Mouse (Mus musculus): ENCODE data around the gene Dst.

DNA sequence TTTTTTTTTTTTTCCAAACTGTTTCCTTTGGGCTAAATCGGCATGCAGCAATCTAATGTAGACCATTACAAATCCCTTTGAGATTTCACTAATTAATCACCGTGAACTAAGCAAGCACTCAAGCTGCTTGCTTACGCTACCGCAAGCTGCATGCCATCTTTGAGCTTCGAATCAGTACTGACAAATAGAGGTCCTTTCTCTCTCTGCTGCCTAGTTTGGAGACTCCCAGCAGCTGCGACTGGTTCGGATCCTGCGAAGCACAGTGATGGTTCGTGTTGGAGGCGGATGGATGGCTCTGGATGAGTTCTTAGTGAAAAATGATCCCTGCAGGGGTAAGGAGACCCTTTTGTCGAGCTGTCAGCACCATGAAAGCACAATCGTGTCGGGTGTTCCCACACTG, 391.5 kb downstream of the Dst start:
- TF ChIP-seq CTCF (IDR thresholded peaks at IDR 0.05; ENCODE audit: control insufficient read depth, insufficient read depth, low read length) (no peak), POLR2A (IDR thresholded peaks at IDR 0.05; ENCODE audit: borderline replicate concordance, control insufficient read depth, low read depth, low read length) (no peak)
